9 mouse cellular contexts compared by ENCODE assay signal in the genomic region with DNA sequence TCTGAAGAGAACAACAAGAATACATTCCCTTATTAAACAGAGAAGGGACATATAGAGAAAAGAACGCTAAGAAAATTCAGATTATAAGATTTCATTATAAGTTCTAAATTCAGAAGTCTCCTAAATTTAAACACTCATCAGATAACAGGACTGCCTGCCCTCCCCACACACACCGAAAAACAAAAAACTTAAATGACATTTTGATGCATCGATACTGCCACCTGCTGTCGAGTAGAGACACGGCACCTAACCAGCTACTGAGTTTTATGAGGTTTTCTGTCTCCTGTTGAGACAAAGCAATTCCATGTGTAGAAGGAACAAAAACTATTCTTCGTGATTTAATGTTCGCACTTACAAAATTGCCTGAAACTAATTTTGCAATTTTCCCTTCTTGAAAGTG. TPM values are rescaled to one million over a fixed set of nuclear protein-coding genes. Genes with fewer than 3 reads are reported as not detected.
A peak's percentile ranks its signal among the peaks of the same experiment; 100 is the strongest.
DNase-seq lines count a peak whose midpoint lies in the region; ATAC-seq lines count a peak whose summit lies in the region.
"Had no signal": no experiment of that assay in that cellular context is flagged by ENCODE, and none has a peak within 500 bp of the region (broad histone marks: within the 10 kb centered on the region; RNA-seq: fewer than 3 reads in every experiment).

No protein-coding gene starts in this region.

- no peaks in the 10 kb centered on the region for H3K27me3 ChIP-seq in forebrain, embryonic 14.5 days (replicated peaks; ENCODE audit: control insufficient read depth, insufficient read depth, low read length)
- no peaks in the 10 kb centered on the region for H3K27me3 ChIP-seq in liver, embryonic 15.5 days
- no peaks in the 10 kb centered on the region for H3K27me3 ChIP-seq in neural tube, embryonic 13.5 days

- peak; percentile 84 for ATAC-seq in forebrain, embryonic 14.5 days
- peak; percentile 83 for ATAC-seq in liver, embryonic 15.5 days (ENCODE audit: insufficient read depth)
- ATAC-seq in neural tube, embryonic 13.5 days (ENCODE audit: low read depth): peak; percentile 81

- intact Hi-C loops in heart, postnatal 14 days (cut with DNase I): loop anchor here (2.0 kb wide), 2 partner anchors 112 to 476 kb away; no protein-coding TSS in a partner anchor

- H3K36me3 ChIP-seq in forebrain, embryonic 14.5 days (ENCODE audit: control insufficient read depth, insufficient read depth, low read length): no peaks in the 10 kb centered on the region
- no peaks in the 10 kb centered on the region for H3K36me3 ChIP-seq in liver, embryonic 15.5 days (replicated peaks)
- no peaks in the 10 kb centered on the region for H3K36me3 ChIP-seq in neural tube, embryonic 13.5 days

- H3K4me2 ChIP-seq in forebrain, embryonic 14.5 days (ENCODE audit: low read length): peak overlapping the region; percentile 53
- H3K4me2 ChIP-seq in liver, embryonic 15.5 days: peak overlapping the region; percentile 85
- H3K4me2 ChIP-seq in neural tube, embryonic 13.5 days: peak overlapping the region; percentile 70

- DNase-seq in ES-CJ7 (ENCODE audit: low read depth, low spot score): peak; percentile 68
- DNase-seq in cerebellum, adult 11-12 months: peak; percentile 14
- peak; percentile 85 for DNase-seq in forebrain, embryonic 14.5 days (ENCODE audit: low spot score)
- DNase-seq in heart, postnatal 14 days: peak; percentile 53 to 67
- DNase-seq in kidney, postnatal 4 days: peak; percentile 70 to 71
- peak; percentile 34 for DNase-seq in thymus, postnatal 25 days

- H3K27ac ChIP-seq in forebrain, embryonic 14.5 days (ENCODE audit: low read depth, low read length): no peak overlapping the region
- H3K27ac ChIP-seq in liver, embryonic 15.5 days (replicated peaks): peak overlapping the region; percentile 80
- no peak overlapping the region for H3K27ac ChIP-seq in neural tube, embryonic 13.5 days (replicated peaks)
- H3K27ac ChIP-seq: macrophage had no signal

- H3K9me3 ChIP-seq in forebrain, embryonic 14.5 days (replicated peaks; ENCODE audit: control insufficient read depth, low read length): no peaks in the 10 kb centered on the region
- no peaks in the 10 kb centered on the region for H3K9me3 ChIP-seq in liver, embryonic 15.5 days (replicated peaks)
- no peaks in the 10 kb centered on the region for H3K9me3 ChIP-seq in neural tube, embryonic 13.5 days

- H3K4me3 ChIP-seq in forebrain, embryonic 14.5 days (ENCODE audit: low read depth, low read length): peak overlapping the region; percentile 25
- peak overlapping the region; percentile 57 for H3K4me3 ChIP-seq in liver, embryonic 15.5 days (replicated peaks)
- H3K4me3 ChIP-seq in neural tube, embryonic 13.5 days: peak overlapping the region; percentile 37

- 2% methylated on average over 7 of the region's 7 CpGs for WGBS in forebrain, embryonic 14.5 days
- 2% methylated on average over 7 of the region's 7 CpGs for WGBS in liver, embryonic 15.5 days (ENCODE audit: insufficient replicate concordance)
- 3% methylated on average over 7 of the region's 7 CpGs for WGBS in neural tube, embryonic 13.5 days

- H3K9ac ChIP-seq in forebrain, embryonic 14.5 days (ENCODE audit: low read length): no peak overlapping the region
- 0 out of 2 replicates have a peak overlapping the region, but pooled peaks have one; percentile 32 for H3K9ac ChIP-seq in liver, embryonic 15.5 days
- no peak overlapping the region for H3K9ac ChIP-seq in neural tube, embryonic 13.5 days

- no peaks in the 10 kb centered on the region for H3K4me1 ChIP-seq in forebrain, embryonic 14.5 days (ENCODE audit: control insufficient read depth, insufficient read depth, low read length)
- H3K4me1 ChIP-seq in liver, embryonic 15.5 days (replicated peaks): peaks cover 25% of the 10 kb centered on the region
- H3K4me1 ChIP-seq in neural tube, embryonic 13.5 days (replicated peaks): peaks cover 7% of the 10 kb centered on the region

RNA-seq across cellular contexts. Expression of gene Gfral, which starts 23.2 kb away (rescaled TPM):
- not detected in 2 replicates for polyA plus RNA-seq in forebrain, embryonic 14.5 days (2014; fragmentation: Nextera tagmentation; extraction: Ambion mirVana)
- not detected for total RNA-seq in heart, postnatal 14 days (2021)
- not detected in 2 replicates for polyA plus RNA-seq in liver, embryonic 15.5 days (2015; fragmentation: Nextera tagmentation; extraction: Ambion mirVana)
- polyA plus RNA-seq in neural tube, embryonic 13.5 days (2015; fragmentation: Nextera tagmentation; extraction: Ambion mirVana): not detected in 2 replicates
- polyA plus RNA-seq: macrophage had no signal

Comparison
In these comparisons a context has a peak if more than half of its experiments do, and no peak if none do; other contexts are left out.
1. DNase-seq: peak in every context shown above with its lines; median percentile 85 in forebrain, embryonic 14.5 days; 70 in kidney, postnatal 4 days; 68 in ES-CJ7; 60 in heart, postnatal 14 days; 34 in thymus, postnatal 25 days; 14 in cerebellum, adult 11-12 months.